Mouse (Mus musculus) embryonic facial prominence, embryonic 11.5 days (tissue): Measurements from ENCODE around the gene Lipk. TPM values are rescaled to one million over a fixed set of nuclear protein-coding genes. Genes with fewer than 3 reads are reported as not detected.

Source experiments
- ATAC-seq: fragments of 200-750 bp; cut with Nextera tagmentation; replicated peaks from 2 replicates; pipeline ENCODE4 v1.8.0; 2017; ENCODE audit warnings: low read depth; ENCODE audit not compliant: insufficient number of reproducible peaks, low FRiP score, low TSS enrichment
- DNase-seq: peaks from one replicate; pipeline ENCODE4 v3.0.0-alpha.2; 2015; ENCODE audit warnings: low spot score
- H3K27ac ChIP-seq: fragments of 300-500 bp; sonication (generic); replicated peaks from 2 replicates; pipeline ENCODE4 v1.5.1; 2014; ENCODE audit warnings: mild to moderate bottlenecking, low read depth, low read length, control low read depth
- H3K27me3 ChIP-seq: fragments of 300-500 bp; sonication (generic); 2 replicates; pipeline ENCODE4 v1.6.1; 2014; ENCODE audit warnings: mild to moderate bottlenecking, low read length, moderate library complexity, mixed read lengths; ENCODE audit not compliant: control insufficient read depth, insufficient read depth
- H3K36me3 ChIP-seq: fragments of 300-500 bp; sonication (generic); replicated peaks from 2 replicates; pipeline ENCODE4 v1.6.1; 2014; ENCODE audit warnings: low read depth, mild to moderate bottlenecking, low read length, moderate library complexity, mixed read lengths; ENCODE audit not compliant: control insufficient read depth, insufficient read depth
- H3K4me1 ChIP-seq: fragments of 300-500 bp; sonication (generic); 2 replicates; pipeline ENCODE4 v1.6.1; 2014; ENCODE audit warnings: low read length, mixed read lengths; ENCODE audit not compliant: control insufficient read depth, insufficient read depth
- H3K4me2 ChIP-seq: fragments of 300-500 bp; sonication (generic); 2 replicates; pipeline ENCODE4 v1.6.1; 2014; ENCODE audit warnings: low read depth, mild to moderate bottlenecking, control low read depth, low read length, moderate library complexity
- H3K4me3 ChIP-seq: fragments of 300-500 bp; sonication (generic); 2 replicates; pipeline ENCODE4 v1.5.1; 2014; ENCODE audit warnings: low read depth, low read length, control low read depth
- H3K9ac ChIP-seq: fragments of 300-500 bp; sonication (generic); replicated peaks from 2 replicates; pipeline ENCODE4 v1.6.1; 2014; ENCODE audit warnings: mild to moderate bottlenecking, control low read depth, low read length
- H3K9me3 ChIP-seq: fragments of 300-500 bp; sonication (generic); replicated peaks from 2 replicates; pipeline ENCODE4 v1.6.1; 2016; ENCODE audit warnings: mild to moderate bottlenecking, low read length, inconsistent platforms, mixed read lengths; ENCODE audit not compliant: control insufficient read depth
- WGBS: fragments of 180-500 bp; shearing (Covaris S2); extraction: QIAGEN DNeasy Blood & Tissue Kit; methylation state at CpG from one replicate; pipeline ENCODE4 v1.1.7; 2014; 5-methylcytosine and 5-hydroxymethylcytosine counted together
- microRNA-seq: library from miRNA; unstranded; fragments of <30 nt; microRNA quantifications from one replicate; pipeline ENCODE4, GENCODE M21; 2016; ENCODE audit warnings: borderline number of aligned reads
- polyA plus RNA-seq: library from polyadenylated mRNA; unstranded; fragments of >200 nt; fragmentation: Nextera tagmentation; extraction: Ambion mirVana; gene quantifications from 2 replicates; pipeline ENCODE4 v1.2.1, GENCODE M21; 2014

Gene Lipk
- polyA plus RNA-seq, 1 experiment from 2014 or later, result not detected

DNA sequence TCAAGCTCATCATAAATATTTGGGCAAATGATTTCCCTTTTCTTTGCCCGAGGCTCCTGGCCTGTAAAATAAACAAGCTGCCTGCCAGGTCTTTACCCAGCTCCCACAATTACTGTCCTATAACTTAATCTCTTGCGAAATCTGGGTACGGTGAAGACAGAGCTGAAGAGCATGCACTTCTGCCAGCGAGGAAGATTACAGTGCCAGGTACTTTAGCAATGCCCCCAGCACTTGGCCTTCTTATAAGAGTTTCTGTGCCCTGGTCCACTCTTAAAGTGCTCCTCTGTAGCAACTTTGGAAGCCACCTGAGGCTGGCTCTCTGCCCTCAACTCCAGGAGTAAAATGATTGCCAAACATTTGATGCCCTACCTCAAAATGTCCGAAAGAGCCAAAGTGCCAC lies 87.3 kb downstream of the Lipk start:
- no peak for DNase-seq

DNA sequence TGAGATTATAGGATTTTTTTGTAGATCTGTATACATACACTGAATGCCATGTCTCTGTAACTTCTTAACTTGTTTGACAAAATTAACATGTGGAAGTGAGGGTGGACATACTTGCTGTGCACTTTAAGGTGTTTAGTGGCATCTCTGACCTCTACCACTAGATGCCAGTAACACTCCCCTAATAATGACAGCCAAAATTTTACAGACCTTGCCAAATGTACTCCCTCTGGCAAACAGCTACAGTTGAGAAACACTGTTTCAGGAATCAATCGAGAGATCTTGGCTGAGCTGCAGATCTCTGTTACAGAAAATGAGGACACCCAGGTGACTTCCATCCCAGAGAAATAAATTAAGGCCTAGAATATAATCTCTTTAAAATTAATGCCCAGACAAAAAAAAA lies 88.1 kb downstream of the Lipk start:
- Histone ChIP-seq H3K27me3 (no peaks in the 10 kb centered on the region), H3K4me3 (no peak overlapping the region), H3K9me3 (no peaks in the 10 kb centered on the region), H3K27ac (no peak overlapping the region), H3K36me3 (no peaks in the 10 kb centered on the region), H3K4me2 (no peak overlapping the region), H3K4me1 (no peaks in the 10 kb centered on the region), H3K9ac (no peak overlapping the region)
- ATAC-seq (no peak), DNase-seq (no peak)
- 80% methylated on average over 1 of the region's 1 CpGs for WGBS

More for the DNA sequence above, 87.3 kb downstream of the Lipk start:
- WGBS, result 82% methylated on average over 5 of the region's 5 CpGs
- no peaks in the 10 kb centered on the region for H3K4me1 ChIP-seq
- no peaks in the 10 kb centered on the region for H3K36me3 ChIP-seq
- no peak for ATAC-seq
- no peak overlapping the region for H3K4me2 ChIP-seq
- no peak overlapping the region for H3K4me3 ChIP-seq
- H3K9me3 ChIP-seq, result no peaks in the 10 kb centered on the region
- H3K27me3 ChIP-seq, result no peaks in the 10 kb centered on the region
- no peak overlapping the region for H3K27ac ChIP-seq
- H3K9ac ChIP-seq, result no peak overlapping the region

Small RNA genes lying within 50 kb of the gene (microRNA-seq; reads per million reads assigned to microRNA genes)
- not detected for gene Gm23334

Other genes with a start within 250 kb of the Lipk start
- gene Lipo3, start 246.3 kb upstream of the Lipk start, polyA plus RNA-seq, result 10.1 and 11.9 TPM in 2 replicates
- gene Lipo1, start 220.8 kb upstream of the Lipk start, polyA plus RNA-seq, result not detected in 2 replicates
- not detected in 2 replicates for gene Lipf, start 47.1 kb upstream of the Lipk start, polyA plus RNA-seq
- not detected in 2 replicates for gene Lipn, start 59.1 kb downstream of the Lipk start, polyA plus RNA-seq
- gene Lipm, start 92.6 kb downstream of the Lipk start, polyA plus RNA-seq, result 0.08 and 0.24 TPM in 2 replicates
- 0.35 and 0.69 TPM in 2 replicates for gene Ankrd22, start 157.8 kb downstream of the Lipk start, polyA plus RNA-seq
- 6.7 and 7.2 TPM in 2 replicates for gene Stambpl1, start 183.9 kb downstream of the Lipk start, polyA plus RNA-seq
- gene Acta2, start 247.3 kb downstream of the Lipk start, polyA plus RNA-seq, result 53.3 and 59.8 TPM in 2 replicates